Mouse (Mus musculus): Measurements from ENCODE around the gene Thtpa.

Gene Thtpa

DNA sequence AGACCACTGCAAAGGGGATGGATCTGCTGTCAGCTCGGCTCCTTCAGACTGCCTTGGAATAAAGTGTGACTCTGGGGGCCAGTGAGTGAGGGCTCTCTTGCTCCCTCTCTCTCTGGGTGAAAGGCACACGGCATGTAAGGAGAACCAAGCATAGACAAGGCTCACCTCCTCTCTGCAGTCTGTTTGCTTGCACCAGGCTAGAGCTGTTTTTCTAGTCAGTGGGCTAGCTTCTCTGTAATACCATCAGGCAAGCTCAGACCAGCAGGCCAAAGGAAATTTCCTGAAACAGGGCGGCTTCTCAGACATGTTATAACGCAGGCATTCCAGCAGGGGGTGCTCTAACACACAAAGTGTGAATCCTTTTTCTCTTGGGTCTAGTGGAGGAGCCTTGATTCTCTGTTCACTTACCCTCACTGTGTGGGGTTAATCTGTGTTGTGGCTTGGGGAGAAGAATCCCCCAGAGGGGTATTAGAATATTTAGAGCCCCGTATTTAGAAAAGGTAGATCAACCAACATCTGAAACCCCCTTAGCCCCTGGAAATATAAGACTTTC lies 53.9 kb downstream of the Thtpa start:
- DNase-seq = peak in 1 of 2 experiments; percentile 16
